Mouse (Mus musculus) right cerebral cortex, postnatal 10 days (tissue): ENCODE measurements around the gene Ddc.

Experiments
- DNase-seq, 2 experiments: peaks; one replicate each; pipeline ENCODE4 v3.0.0; 2021; ENCODE audit warnings: low spot score in 2 of 2

Gene Ddc

DNA sequence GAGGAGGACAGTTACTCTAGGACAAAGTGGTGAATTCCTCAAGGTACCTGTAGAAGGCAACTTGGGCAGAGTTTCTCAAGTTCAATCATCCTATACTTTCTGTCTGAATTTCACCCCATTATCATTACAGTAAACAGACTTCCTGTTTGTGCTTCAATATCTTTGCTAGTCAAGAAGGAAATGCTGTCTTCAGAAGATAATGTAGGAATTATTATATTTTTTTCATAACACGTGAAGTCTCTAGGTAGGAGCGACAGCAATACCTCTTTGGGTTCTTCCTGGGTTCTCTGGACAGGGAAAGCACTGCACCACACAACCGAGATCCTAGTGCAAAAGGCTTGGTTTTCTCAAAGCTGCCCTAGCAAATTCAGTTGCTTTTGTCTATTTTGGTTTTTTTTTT is 21.6 kb downstream of the Ddc start:
- no peak for DNase-seq

DNA sequence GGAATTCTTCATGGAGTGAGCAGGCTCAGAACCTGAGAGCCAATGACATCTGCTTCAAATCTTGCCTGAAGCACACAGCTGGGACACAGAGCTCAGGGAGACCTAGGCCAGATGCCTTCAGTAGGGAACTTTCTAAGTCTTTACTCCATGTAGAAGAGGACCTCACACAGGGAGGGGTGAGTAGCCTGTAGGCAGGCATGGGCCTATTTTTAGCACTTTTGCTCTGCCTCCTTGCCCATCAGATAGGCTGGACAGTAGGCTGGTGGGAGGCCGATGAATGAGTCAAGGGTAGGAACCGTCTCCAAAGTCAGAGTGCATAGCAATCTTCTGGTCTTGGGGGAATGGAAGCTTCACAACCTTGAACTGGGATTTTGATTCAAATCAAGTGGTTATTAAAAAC is 22.7 kb downstream of the Ddc start:
- no peak for DNase-seq

DNA sequence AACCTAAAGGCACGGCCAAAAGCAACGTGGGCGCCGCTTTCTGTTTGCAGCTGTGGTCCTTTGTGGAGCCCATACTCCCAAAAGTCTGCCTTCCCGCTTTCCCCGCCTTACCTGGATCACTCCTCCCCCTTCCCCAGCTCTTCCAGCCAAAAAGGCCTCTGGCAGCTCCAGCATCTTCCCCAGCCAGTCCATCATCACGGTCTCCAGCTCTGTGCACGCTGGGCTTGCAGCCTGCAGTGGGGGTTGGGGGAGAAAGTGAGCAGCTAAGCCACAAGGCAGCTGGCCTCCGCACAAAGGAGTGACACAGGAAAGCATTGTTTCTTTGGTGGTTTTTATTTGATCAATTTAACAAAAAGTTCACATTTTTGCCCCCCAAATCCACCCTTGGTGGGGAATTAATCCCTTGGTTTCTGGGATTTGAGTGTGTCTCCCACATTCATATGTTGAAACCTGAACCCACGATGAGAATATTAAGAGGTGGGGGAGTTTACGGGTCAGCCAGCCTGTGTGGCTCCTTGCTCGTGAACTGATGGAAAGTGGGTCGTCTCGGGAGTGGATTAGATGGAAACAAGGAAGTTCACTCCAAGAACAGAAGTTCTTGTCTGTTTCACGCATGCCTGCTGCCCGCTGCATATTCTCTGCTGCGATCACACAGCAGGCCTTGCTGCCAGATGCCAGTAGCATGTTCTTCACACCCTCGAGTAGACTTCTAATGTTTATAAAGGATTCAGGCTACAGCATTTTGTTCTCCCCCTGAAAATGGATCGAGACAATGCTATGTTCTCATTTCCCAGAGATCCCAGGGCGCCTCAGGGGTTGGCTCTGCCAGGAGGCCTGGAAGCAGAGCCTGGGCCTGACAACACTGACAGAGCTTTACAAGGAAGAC is 24.7 kb downstream of the Ddc start:
- peak; percentile 42 to 45 for DNase-seq

DNA sequence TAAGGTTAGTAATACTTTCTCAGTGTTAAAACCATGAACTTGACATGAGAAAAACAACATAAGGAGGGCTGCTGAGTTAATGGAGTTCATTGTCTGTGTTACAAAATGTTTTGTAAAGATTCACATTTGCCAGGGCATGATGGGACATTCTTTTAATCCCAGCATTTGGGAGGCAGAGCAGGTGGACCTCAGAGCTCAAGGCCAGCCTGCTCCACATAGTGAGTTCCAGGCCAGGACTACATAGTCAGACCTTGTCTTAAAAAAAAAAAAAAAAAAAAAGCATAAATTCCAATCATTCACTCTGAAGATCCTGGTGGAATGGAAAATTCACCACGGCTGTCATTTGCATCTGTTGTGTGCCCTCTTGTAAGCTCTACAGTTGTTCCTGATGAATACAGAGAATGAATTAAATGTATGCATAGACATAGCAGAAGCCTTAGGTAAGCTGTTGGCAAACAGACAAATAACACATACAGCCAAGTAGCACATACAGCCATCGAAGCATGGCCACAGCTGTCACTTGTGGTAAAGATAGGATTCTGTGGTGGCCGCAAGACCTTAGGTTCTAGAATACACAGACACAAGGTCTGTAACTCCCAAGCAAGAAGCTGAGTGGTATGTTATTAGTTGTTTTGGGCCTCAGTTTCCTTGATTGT is 25.7 kb downstream of the Ddc start:
- DNase-seq: no peak

DNA sequence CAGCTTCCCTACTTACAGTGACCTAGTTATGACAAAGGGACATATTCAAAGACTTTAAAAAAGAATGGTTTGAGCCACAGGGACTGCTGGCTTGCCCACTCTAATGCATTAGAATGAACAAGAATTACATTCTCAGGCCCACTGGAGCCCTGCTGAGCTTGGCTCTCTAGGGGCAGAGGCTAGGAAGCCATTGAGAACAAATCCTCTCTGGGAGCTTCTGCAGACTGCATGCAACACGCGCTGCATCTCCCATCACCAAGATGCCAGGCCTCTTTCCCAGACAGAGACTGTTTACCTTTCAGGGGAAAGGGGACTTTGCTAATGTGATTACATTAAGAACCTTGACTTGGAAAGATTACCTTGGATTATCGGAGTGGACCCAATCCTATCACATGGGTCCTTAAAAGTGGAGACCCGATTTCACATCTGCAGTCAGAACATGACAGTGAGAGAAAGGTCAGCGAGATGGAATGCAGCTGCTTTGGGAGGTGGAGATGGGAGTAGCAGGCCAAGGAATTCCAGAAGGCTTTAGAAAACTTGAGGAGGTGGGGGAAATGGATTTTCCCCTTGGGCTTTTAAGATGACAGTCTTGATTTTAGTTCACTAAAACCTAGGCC is 26.6 kb downstream of the Ddc start:
- DNase-seq: no peak

DNA sequence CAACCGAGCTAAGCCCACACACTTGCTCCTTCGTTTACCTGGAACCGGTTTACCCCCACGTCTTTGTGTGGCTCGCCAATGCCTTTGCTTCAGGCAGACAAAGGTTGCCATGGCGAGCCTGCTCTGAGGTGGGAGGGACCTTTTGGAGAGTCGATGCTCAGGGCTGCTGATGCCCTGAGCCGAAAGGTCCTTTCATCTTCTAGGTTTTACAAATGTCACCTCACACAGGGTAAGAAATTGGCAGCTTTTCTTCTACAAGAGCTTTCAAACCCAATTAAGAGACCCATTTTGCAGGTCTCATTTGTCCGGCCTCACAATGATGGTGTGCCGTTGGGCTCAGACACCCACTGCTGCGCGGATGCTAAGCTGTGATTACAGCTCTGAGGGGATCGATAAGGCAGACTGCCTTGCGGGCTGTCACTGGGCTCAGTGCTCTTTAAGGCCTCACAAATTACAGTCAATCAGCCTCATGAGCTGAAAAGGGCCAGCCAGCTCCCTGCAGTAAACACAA is 29.9 kb downstream of the Ddc start:
- peak; percentile 34 to 45 for DNase-seq

DNA sequence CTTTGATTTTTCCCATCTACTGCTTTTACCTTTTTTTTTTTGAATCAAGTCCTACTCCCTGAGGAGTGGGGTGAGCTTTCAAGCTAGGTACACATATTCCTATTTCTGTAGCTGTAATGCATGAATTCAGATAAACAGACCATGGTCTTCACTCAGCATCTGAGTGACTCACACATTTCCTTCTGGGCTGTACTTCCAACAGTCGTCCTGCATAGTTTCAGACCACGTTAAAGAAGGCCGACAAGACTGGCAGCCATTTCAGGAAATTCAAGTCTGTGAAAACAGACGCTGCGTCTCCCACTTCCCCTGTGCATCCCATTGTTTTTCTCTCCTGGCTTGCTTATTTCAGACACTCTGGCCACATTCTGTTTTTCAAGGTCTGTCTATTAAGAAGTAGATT is 31.2 kb downstream of the Ddc start:
- no peak for DNase-seq

DNA sequence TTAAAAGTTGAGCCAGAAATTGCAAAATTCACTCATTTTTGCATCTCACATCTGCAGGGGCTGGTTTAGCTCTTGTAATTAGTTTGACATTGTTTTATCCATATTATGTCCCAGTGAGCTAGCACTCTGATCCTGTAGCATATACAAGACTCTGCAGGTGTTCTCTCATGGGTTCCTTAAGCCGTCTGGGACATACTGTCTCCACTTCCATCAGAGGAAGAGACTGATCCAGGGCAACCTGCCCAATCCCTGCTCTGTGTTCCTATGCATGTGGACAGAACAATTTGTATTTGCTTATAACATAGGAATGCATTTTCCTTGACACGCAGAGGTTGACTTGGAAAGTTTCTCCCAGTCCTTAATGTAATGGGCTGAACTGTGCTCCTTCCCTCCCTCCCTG is 32.8 kb downstream of the Ddc start:
- no peak for DNase-seq

DNA sequence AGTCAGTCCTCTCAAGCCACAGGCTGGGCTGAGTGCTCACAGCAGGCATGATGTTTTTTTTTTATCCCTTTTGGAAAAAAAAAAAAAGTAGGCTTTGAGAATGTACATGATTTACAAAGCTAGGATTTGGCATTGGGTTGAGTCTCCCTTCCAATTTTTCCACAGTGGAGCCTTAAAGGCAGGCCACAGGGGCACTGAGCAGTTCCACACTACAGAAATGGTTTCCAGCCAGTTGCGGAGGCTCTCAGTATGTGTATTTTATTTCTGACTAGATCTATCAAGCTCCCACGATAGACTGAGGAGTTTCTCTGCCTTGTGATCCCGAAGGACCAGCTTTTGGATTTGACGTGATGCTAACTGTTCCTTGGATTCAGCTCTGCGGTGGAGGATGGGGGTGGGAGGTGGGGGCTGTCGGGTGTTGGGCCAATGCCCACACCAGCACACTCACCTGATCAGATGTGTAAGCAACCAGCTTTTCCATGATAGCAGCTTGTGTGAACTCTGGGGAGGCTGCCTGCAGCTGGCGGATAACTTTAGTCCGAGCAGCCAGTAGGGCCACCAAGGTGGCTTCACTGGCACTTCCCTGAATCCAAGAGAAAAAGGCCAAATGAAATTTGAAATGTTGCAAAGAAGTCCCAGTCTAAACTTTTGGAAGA is 33.4 kb downstream of the Ddc start:
- DNase-seq: no peak

DNA sequence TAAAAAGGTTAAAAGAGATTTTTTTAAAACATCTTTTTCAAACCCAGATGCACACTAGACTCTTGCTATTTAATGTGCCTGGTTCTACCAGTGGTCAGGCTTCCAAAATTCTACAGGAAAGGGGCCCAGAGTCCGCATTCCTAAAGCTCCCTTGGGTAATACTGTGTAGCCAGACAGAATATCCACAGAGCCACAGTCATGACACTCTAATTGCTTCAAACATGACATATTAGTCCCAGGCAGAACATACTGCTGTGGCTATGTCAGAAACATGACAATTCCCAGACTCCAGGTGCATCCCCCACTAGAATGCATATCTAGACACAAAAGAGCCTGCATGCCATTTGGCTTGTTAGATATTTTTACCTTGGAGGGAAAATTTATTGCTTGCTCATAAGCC is 35.4 kb downstream of the Ddc start:
- no peak for DNase-seq

DNA sequence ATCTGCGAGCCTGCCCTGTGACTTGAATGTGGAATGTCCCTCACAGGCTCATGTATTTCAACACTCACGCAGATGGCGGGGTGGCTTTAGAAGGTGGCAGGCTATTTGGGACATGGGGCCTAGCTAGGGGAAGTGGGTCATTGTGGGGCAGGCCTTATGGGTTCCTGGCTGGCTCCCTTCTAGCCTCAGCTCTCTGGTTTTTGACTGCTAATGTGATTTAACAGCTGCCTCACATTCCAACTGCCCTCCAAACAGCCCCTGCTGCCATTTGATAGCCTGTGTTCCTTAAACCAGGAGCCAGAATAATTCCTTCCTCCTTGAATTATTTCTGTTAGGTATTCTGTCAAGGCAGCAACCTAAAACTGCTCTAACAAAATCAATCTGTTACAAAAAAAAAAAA is 41.0 kb downstream of the Ddc start:
- DNase-seq: no peak

DNA sequence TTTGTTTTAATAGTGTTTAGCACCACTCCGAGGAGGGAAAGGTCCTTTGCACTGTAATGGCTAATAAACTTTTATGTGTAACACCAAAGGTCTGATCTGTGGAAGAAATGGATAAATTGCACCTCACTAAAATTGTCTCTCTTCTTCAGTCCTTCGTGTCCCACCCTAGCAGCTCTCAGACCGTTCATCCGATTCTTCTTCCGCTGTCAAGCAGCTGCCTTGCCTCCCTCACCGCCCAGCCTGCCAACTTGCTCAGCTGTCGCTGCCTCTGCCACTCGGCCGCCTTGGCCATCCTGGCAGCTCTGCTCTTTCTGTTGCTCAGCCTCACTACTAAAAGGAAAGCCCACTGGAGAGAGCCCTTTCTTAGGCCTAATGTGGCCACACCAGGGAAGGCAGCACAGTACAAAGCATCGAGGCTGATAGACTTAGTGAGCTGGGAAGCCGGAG is 42.2 kb downstream of the Ddc start:
- DNase-seq: peak; percentile 49 to 61

DNA sequence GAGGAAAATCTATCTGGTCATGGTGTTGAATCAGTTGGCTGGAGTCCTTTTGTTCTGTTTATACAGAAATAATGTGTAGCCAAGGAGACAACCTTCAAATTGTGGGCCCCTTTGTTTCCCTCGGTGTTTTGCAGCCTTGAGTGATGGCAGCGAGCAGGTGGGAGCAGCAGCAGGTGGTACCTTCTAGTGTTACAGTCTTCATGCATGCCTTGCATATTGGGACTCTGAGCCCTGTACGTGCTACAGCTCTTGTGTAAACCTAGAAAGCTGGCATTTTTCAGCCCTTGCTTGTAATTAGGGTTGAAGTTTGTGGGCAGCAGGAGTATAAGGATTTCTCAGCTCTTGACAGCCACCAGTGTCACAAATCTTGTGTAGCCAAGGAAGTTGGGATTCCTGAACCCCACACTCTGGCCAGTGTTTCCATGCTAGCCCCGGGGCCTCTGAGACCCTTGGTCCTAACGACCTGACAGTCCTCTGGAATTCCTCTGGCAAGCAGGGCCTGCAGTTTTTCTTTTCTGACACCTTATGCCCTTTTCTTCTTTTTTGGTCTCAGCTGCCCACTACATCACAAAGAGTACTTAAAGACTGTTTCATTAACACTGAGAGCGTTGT is 42.8 kb downstream of the Ddc start:
- no peak for DNase-seq

DNA sequence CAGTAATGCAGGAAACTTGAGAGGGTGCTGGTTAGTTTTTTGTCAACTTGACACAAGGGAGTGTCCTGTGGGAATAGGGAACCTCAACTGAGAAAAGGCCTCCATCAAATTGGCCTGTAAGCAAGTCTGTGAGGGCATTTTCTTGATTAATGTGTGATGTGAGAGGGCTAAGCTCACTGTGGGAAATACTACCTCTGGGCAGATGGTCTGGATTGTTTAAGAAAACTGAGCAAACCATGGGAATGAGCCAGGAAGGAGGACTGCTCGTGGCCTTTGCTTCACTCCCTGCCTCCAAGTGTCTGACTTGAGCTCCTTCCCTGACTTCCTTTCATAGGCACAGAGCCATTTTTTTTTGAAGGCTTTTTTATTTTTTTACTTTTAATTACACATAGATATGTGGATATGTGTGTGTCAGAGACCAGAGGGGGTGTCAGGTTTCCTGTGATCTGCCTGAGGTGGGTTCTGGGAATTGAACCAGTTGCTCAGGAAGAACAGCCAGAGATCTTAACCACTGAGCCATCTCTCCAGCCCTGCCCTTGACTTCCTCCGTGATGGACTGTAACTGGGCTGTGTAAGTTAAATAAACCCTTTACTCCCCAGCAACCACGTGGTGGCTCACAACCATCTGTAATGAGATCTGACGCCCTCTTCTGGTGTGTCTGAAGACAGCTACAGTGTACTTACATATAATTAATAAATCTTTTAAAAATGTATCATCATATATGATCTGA is 44.0 kb downstream of the Ddc start:
- DNase-seq: no peak

DNA sequence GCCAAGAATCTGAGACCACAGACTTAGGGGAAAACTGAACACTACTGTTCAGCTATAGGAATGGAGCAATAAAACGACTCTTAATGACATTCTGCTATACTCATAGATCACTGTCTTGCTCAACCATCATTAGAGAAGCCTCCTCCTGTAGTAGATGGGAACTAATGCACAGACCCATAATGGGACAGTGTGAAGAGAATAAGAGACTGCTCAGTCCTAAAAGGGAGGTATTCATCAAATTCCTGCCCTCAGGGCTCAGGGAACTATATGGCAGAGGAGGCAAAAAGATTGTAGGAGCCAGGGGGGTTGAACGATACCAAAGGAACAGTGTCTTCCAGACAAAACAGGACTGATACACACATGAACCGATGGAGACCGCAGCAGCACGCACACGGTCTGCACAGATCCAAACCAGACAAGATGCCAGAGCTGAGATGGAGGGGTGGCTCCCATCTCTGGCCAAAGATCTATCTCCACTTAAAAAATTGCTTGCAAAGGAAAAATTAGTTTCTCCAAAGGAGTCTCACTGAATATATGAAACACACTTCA is 45.9 kb downstream of the Ddc start:
- DNase-seq: no peak

DNA sequence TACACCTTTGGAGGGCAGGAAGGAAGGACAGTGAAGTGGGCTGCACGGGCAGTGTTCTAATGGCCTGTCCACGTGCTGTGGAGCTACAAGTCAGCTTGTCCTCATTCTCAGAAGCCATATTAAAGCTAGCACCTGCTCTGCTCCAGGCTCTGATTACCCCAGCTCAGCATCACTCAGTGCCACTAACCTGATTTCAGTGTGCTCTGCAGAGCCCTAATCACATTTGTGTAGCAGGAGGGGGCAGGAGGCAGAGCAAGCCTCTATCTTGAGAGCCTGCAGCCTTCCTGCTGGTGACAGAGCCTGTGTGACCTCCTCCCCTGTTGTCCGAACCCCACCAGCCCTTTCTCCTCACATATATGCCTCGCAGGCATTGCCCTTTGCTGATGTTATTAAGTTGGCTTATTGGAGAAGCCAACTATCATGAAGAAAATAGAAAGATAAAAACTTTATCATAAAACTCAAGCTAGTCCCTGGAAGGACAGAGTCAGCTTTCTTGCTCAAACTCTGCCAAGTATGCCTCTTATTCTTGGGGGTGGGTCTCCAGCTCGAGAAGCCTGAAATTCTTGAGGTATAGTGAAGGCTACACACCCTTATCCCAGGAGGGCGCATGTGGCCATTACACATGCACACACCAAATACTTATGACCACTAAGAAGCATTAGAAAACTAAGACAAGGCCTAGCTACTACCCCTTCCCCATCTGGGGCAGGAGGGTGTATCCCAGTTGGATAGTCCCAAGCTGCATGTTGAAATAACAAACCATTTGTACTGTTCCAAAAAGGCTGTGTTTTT is 47.3 kb downstream of the Ddc start:
- DNase-seq: no peak

DNA sequence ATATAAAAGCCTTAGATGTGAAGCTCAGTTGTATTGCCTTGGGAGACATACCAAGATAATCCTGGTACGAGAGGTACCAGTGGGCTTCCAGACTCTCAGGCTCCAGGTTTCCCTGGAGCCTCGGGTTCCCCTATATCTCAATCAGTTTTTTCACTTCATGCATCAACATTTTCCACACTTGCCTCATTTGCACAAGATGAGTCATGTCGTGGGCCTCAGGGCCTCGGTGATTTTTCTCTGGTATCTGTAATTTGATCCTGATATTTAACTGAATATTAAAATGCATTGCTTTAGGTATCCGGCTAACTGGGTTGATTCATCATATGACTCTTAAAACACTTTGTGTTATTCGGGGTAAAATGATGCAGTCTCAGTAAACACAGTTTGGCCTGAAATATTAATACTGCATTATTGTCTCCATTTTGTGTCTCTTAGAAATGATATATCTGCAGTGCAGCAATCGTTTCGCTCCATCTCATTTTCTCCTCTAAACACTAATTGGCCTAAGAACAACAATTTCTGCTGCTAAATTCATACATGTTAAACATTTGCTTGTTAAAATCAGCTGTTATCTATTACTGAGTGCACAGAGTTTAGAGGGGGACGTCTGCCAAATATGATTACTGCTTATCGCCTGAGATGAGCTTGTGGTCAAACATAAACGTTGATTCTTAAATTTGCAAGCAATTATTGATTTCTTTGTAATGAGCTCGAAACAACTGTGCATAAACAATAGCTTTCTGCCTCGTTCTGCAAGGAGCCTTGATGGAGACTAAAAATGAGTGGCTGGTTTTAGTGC is 48.2 kb downstream of the Ddc start:
- no peak for DNase-seq

DNA sequence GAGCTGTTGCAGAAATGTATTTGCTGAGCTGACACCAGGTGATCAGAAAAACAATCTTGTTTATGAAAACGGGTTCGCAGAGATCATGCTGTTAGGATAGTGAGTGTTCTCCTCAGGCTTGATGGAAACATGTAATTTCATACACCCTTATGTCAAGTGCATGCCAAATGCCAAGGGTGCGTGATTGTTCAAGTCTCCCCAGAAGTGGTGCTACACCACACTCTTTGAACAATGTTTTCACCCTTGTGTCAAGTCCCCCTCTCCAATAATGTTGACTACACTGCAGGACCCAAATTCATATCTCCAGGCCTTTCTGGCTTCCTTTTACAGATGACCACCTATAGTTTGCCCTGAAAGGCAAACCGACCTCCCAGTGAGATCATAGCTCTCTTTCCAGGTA is 49.5 kb downstream of the Ddc start:
- DNase-seq: no peak

DNA sequence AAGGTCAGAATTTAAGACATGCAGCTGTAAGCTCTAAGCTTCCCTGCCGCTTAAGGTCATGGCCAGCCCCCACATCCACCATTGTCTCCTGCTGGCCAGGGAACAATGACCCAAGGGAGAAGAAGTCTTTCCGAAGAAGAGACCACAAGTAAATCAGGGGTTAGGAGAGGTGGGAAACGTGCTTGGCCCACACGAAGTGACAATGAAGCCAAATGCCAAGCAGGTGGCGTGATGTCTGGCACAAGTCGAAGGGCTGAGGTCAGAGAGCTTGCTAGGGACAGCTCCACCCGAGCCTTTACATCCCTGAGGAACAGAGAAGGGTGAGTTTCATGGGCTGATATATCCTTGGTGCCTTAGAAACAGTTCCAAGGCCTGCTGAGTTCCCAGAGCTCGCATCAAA is 52.9 kb downstream of the Ddc start:
- DNase-seq: no peak
